Mouse (Mus musculus) stomach, embryonic 14.5 days (tissue): ENCODE results near the gene Btbd8. TPM values are rescaled to one million over a fixed set of nuclear protein-coding genes. Genes with fewer than 3 reads are reported as not detected.

Experiments
- ATAC-seq: fragments of 200-750 bp; cut with Nextera tagmentation; 2 replicates; pipeline ENCODE4 v1.8.0; 2017; ENCODE audit warnings: low read depth, moderate TSS enrichment; ENCODE audit not compliant: insufficient number of reproducible peaks, insufficient read depth, low FRiP score
- H3K27ac ChIP-seq: fragments of 300-500 bp; sonication (generic); 2 replicates; pipeline ENCODE4 v1.5.1; 2014; ENCODE audit warnings: mild to moderate bottlenecking, low read length, moderate library complexity, mixed read lengths
- H3K27me3 ChIP-seq: fragments of 300-500 bp; sonication (generic); 2 replicates; pipeline ENCODE4 v1.6.1; 2014; ENCODE audit warnings: low read length, control low read depth, mixed read lengths; ENCODE audit not compliant: control insufficient read depth, insufficient read depth
- H3K36me3 ChIP-seq: fragments of 300-500 bp; sonication (generic); 2 replicates; pipeline ENCODE4 v1.6.1; 2014; ENCODE audit warnings: mild to moderate bottlenecking, control low read depth, low read length, moderate library complexity, mixed read lengths; ENCODE audit not compliant: control insufficient read depth, insufficient read depth
- H3K4me1 ChIP-seq: fragments of 300-500 bp; sonication (generic); 2 replicates; pipeline ENCODE4 v1.6.1; 2014; ENCODE audit warnings: low read length, control low read depth, mixed read lengths; ENCODE audit not compliant: control insufficient read depth, insufficient read depth
- H3K4me2 ChIP-seq: fragments of 300-500 bp; sonication (generic); replicated peaks from 2 replicates; pipeline ENCODE4 v1.6.1; 2014; ENCODE audit warnings: low read depth, low read length, control low read depth
- H3K4me3 ChIP-seq: fragments of 300-500 bp; sonication (generic); 2 replicates; pipeline ENCODE4 v1.5.1; 2014; ENCODE audit warnings: low read depth, low read length, control low read depth
- H3K9ac ChIP-seq: fragments of 300-500 bp; sonication (generic); replicated peaks from 2 replicates; pipeline ENCODE4 v1.6.1; 2014; ENCODE audit warnings: low read depth, mild to moderate bottlenecking, control low read depth, low read length, moderate library complexity, mixed read lengths
- H3K9me3 ChIP-seq: fragments of 300-500 bp; sonication (generic); 2 replicates; pipeline ENCODE4 v1.6.1; 2016; ENCODE audit warnings: low read depth, low read length, control low read depth; ENCODE audit not compliant: control insufficient read depth
- WGBS: fragments of 180-500 bp; shearing (Covaris S2); extraction: QIAGEN DNeasy Blood & Tissue Kit; methylation state at CpG from one replicate; pipeline ENCODE4 v1.1.7; 2014; 5-methylcytosine and 5-hydroxymethylcytosine counted together
- polyA plus RNA-seq: library from polyadenylated mRNA; unstranded; fragments of >200 nt; fragmentation: Nextera tagmentation; extraction: Ambion mirVana; gene quantifications from 2 replicates; pipeline ENCODE4 v1.2.1, GENCODE M21; 2014

The Btbd8 gene
- polyA plus RNA-seq, 1 experiment from 2014 or later: 8.1 TPM

GRCm38 (mm10) chr5:107438353-107438752 lies 556 bp downstream of the Btbd8 start:
- no peaks in the 10 kb centered on the region for H3K9me3 ChIP-seq
- peak overlapping the region; percentile 82; the same call in 1 of the 2 replicates for H3K27ac ChIP-seq
- peak overlapping the region; percentile 82 for H3K4me3 ChIP-seq
- ATAC-seq: no peak
- H3K9ac ChIP-seq: peak overlapping the region; percentile 89
- peak overlapping the region; percentile 67 for H3K4me2 ChIP-seq
- H3K36me3 ChIP-seq: no peaks in the 10 kb centered on the region
- WGBS: 18% methylated on average over 7 of the region's 7 CpGs
- no peaks in the 10 kb centered on the region; the same call in 1 of the 2 replicates for H3K4me1 ChIP-seq
- H3K27me3 ChIP-seq: no peaks in the 10 kb centered on the region

GRCm38 (mm10) chr5:107441881-107442280 lies 4.1 kb downstream of the Btbd8 start:
- Histone ChIP-seq H3K4me3 (no peak overlapping the region), H3K9me3 (no peaks in the 10 kb centered on the region), H3K4me2 (no peak overlapping the region), H3K27ac (no peak overlapping the region), H3K9ac (no peak overlapping the region), H3K36me3 (no peaks in the 10 kb centered on the region), H3K27me3 (no peaks in the 10 kb centered on the region), H3K4me1 (no peaks in the 10 kb centered on the region; the same call in 1 of the 2 replicates)
- 72% methylated on average over 5 of the region's 5 CpGs for WGBS
- ATAC-seq: no peak

- Histone ChIP-seq H3K36me3 (no peaks in the 10 kb centered on the region), H3K9me3 (no peaks in the 10 kb centered on the region), H3K27me3 (no peaks in the 10 kb centered on the region), H3K4me1 (no peaks in the 10 kb centered on the region), H3K4me2 (no peak overlapping the region), H3K4me3 (no peak overlapping the region), H3K9ac (no peak overlapping the region), H3K27ac (no peak overlapping the region)
- WGBS: 87% methylated on average over 4 of the region's 4 CpGs
- no peak for ATAC-seq
Observed at GRCm38 (mm10) chr5:107444251-107444650, 6.5 kb downstream of the Btbd8 start.

- H3K4me1 ChIP-seq: no peaks in the 10 kb centered on the region
- no peak overlapping the region for H3K27ac ChIP-seq
- no peak overlapping the region for H3K4me2 ChIP-seq
- ATAC-seq: no peak
- H3K36me3 ChIP-seq: no peaks in the 10 kb centered on the region
- no peak overlapping the region for H3K9ac ChIP-seq
- H3K27me3 ChIP-seq: no peaks in the 10 kb centered on the region
- H3K4me3 ChIP-seq: no peak overlapping the region
- H3K9me3 ChIP-seq: no peaks in the 10 kb centered on the region
- 71% methylated on average over 4 of the region's 4 CpGs for whole genome bisulfite sequencing
Observed at GRCm38 (mm10) chr5:107447977-107448376, 10.2 kb downstream of the Btbd8 start.

GRCm38 (mm10) chr5:107448784-107449183 lies 11.0 kb downstream of the Btbd8 start:
- 86% methylated on average over 4 of the region's 4 CpGs for WGBS
- H3K9ac ChIP-seq: no peak overlapping the region
- no peak overlapping the region for H3K27ac ChIP-seq
- no peak overlapping the region for H3K4me2 ChIP-seq
- no peak overlapping the region for H3K4me3 ChIP-seq
- no peaks in the 10 kb centered on the region for H3K36me3 ChIP-seq
- H3K9me3 ChIP-seq: no peaks in the 10 kb centered on the region
- H3K4me1 ChIP-seq: no peaks in the 10 kb centered on the region
- no peak for ATAC-seq
- H3K27me3 ChIP-seq: no peaks in the 10 kb centered on the region

GRCm38 (mm10) chr5:107449620-107450019 lies 11.8 kb downstream of the Btbd8 start:
- no peaks in the 10 kb centered on the region for H3K27me3 ChIP-seq
- WGBS: 84% methylated on average over 5 of the region's 5 CpGs
- H3K27ac ChIP-seq: no peak overlapping the region
- H3K4me1 ChIP-seq: no peaks in the 10 kb centered on the region
- no peaks in the 10 kb centered on the region for H3K9me3 ChIP-seq
- no peak for ATAC-seq
- no peaks in the 10 kb centered on the region for H3K36me3 ChIP-seq
- H3K4me3 ChIP-seq: no peak overlapping the region
- H3K4me2 ChIP-seq: no peak overlapping the region
- no peak overlapping the region for H3K9ac ChIP-seq

GRCm38 (mm10) chr5:107450299-107450698 lies 12.5 kb downstream of the Btbd8 start:
- Histone ChIP-seq H3K9ac (no peak overlapping the region), H3K36me3 (no peaks in the 10 kb centered on the region), H3K27ac (no peak overlapping the region), H3K27me3 (no peaks in the 10 kb centered on the region), H3K4me2 (no peak overlapping the region), H3K4me1 (no peaks in the 10 kb centered on the region), H3K4me3 (no peak overlapping the region), H3K9me3 (no peaks in the 10 kb centered on the region)
- no peak for ATAC-seq
- WGBS: 95% methylated on average over 5 of the region's 5 CpGs

- H3K4me1 ChIP-seq: no peaks in the 10 kb centered on the region
- H3K4me3 ChIP-seq: no peak overlapping the region
- H3K27me3 ChIP-seq: no peaks in the 10 kb centered on the region
- no peak for ATAC-seq
- no peaks in the 10 kb centered on the region for H3K9me3 ChIP-seq
- no peak overlapping the region for H3K4me2 ChIP-seq
- H3K36me3 ChIP-seq: no peaks in the 10 kb centered on the region
- H3K9ac ChIP-seq: no peak overlapping the region
- WGBS: 88% methylated on average over 4 of the region's 4 CpGs
- H3K27ac ChIP-seq: no peak overlapping the region
Observed at GRCm38 (mm10) chr5:107462147-107463076, 24.6 kb downstream of the Btbd8 start.
